Mouse (Mus musculus) hindbrain, embryonic 14.5 days (tissue): Measurements from ENCODE around the gene Iqcn. TPM values are rescaled to one million over a fixed set of nuclear protein-coding genes. Genes with fewer than 3 reads are reported as not detected.

ENCODE experiments used
- ATAC-seq: fragments of 200-750 bp; cut with Nextera tagmentation; 2 replicates; pipeline ENCODE4 v1.8.0; 2017; ENCODE audit warnings: moderate number of reproducible peaks, mild to moderate bottlenecking, moderate TSS enrichment, moderate library complexity; ENCODE audit not compliant: low FRiP score
- DNase-seq: peaks from one replicate; pipeline ENCODE4 v3.0.0-alpha.2; 2015; ENCODE audit warnings: low spot score
- H3K27ac ChIP-seq: fragments of 300-500 bp; sonication (generic); 2 replicates; pipeline ENCODE4 v1.5.1; 2014; ENCODE audit warnings: mild to moderate bottlenecking, moderate library complexity
- H3K27me3 ChIP-seq: fragments of 300-500 bp; sonication (generic); 2 replicates; pipeline ENCODE4 v1.6.1; 2014; ENCODE audit warnings: mild to moderate bottlenecking, low read length, mixed read lengths; ENCODE audit not compliant: control insufficient read depth, insufficient read depth
- H3K36me3 ChIP-seq: fragments of 300-500 bp; sonication (generic); replicated peaks from 2 replicates; pipeline ENCODE4 v1.6.1; 2014; ENCODE audit not compliant: control insufficient read depth, insufficient read depth
- H3K4me1 ChIP-seq: fragments of 300-500 bp; sonication (generic); replicated peaks from 2 replicates; pipeline ENCODE4 v1.6.1; 2014; ENCODE audit warnings: antibody characterized with exemption, low read length, mixed read lengths; ENCODE audit not compliant: control insufficient read depth, insufficient read depth
- H3K4me2 ChIP-seq: fragments of 300-500 bp; sonication (generic); replicated peaks from 2 replicates; pipeline ENCODE4 v1.6.1; 2014; ENCODE audit warnings: mild to moderate bottlenecking, moderate library complexity
- H3K4me3 ChIP-seq: fragments of 300-500 bp; sonication (generic); replicated peaks from 2 replicates; pipeline ENCODE4 v1.5.1; 2014; ENCODE audit warnings: mild to moderate bottlenecking, low read length
- H3K9ac ChIP-seq: fragments of 300-500 bp; sonication (generic); 2 replicates; pipeline ENCODE4 v1.6.1; 2014
- H3K9me3 ChIP-seq: fragments of 300-500 bp; sonication (generic); 2 replicates; pipeline ENCODE4 v1.6.1; 2016; ENCODE audit warnings: low read length; ENCODE audit not compliant: control insufficient read depth
- WGBS: fragments of 180-500 bp; shearing (Covaris S2); extraction: QIAGEN DNeasy Blood & Tissue Kit; methylation state at CpG from one replicate; pipeline ENCODE4 v1.1.7; 2014; 5-methylcytosine and 5-hydroxymethylcytosine counted together
- polyA plus RNA-seq: library from polyadenylated mRNA; unstranded; fragments of >200 nt; fragmentation: Nextera tagmentation; extraction: Ambion mirVana; gene quantifications from 2 replicates; pipeline ENCODE4 v1.2.1, GENCODE M21; 2014

Iqcn gene
- polyA plus RNA-seq, 1 experiment from 2014 or later, result 0.15 TPM

- DNase-seq, result no peak
- Histone ChIP-seq H3K36me3 (0 out of 2 replicates have a peak, but pooled peaks cover under 1% of the 10 kb centered on the region), H3K9ac (peak overlapping the region; percentile 99), H3K9me3 (no peaks in the 10 kb centered on the region), H3K27me3 (no peaks in the 10 kb centered on the region), H3K4me1 (peaks cover 47% of the 10 kb centered on the region), H3K4me3 (peak overlapping the region; percentile 99), H3K4me2 (peak overlapping the region; percentile 52), H3K27ac (peak overlapping the region; percentile 99)
- ATAC-seq, result no peak
- WGBS, result 72% methylated on average over 12 of the region's 12 CpGs
These were observed 5.6 kb upstream of the Iqcn start for GRCm38 (mm10) chr8:70697366-70698250.

DNA sequence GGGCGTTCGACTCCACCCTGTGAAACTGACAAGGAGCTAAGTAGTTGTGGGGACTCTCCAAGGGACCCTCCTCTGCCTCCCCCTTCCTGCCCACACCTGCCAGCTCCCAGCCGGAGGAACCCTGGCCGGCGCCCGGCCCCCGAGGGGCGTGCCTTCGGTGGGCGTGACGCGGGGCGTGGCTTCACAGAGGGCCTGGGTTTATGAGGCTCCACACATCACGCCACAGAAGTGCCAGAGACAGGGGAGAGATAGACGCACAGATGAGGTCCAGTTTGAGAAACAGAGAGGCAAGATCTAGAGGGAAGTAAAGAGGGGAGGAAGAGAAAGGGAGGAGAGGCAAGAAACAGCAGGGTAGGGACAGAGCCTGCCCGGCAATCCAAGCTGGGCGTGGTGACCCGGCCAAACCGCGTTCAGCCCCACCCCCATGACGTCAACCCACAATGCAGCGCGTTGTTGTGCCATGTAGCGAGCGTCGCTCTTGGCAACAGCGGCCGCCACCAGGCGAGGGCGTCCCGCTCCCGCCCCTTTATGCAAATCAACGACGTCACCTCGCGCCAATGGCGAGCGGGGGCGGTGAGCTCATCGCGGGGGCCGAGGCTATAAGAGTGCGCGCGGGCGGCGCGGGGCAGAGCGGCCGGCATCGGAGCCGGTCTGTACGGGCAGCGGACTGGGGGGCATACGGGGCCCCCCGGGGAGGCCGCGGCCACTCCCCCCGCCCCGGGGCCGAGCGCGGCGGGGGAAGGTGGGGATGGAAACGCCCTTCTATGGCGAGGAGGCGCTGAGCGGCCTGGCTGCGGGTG is 4.7 kb upstream of the Iqcn start, which contains the start of gene Jund:
Gene Jund, plus strand, starts transcription at position 640 of the 800 bp plus-strand sequence.
- peaks cover 9% of the 10 kb centered on the region; the same call in 1 of the 2 replicates for H3K36me3 ChIP-seq
- under 1% methylated on average over 62 of the region's 69 CpGs for whole genome bisulfite sequencing
- peak within 1 kb of the TSS; percentile 99 for H3K4me3 ChIP-seq
- ATAC-seq (peak; percentile 88), DNase-seq (peak; percentile 100)
- peak within 1 kb of the TSS; percentile 86 for H3K4me2 ChIP-seq
- no peaks in the 10 kb centered on the region for H3K27me3 ChIP-seq
- H3K4me1 ChIP-seq, result peaks cover 52% of the 10 kb centered on the region
- peak within 1 kb of the TSS; percentile 99 for H3K9ac ChIP-seq
- no peaks in the 10 kb centered on the region for H3K9me3 ChIP-seq
- peak within 1 kb of the TSS; percentile 99 for H3K27ac ChIP-seq

GRCm38 (mm10) chr8:70699116-70699833 is 4.0 kb upstream of the Iqcn start:
- Histone ChIP-seq H3K4me2 (peak overlapping the region; percentile 86), H3K27ac (peak overlapping the region; percentile 99), H3K36me3 (peaks cover 9% of the 10 kb centered on the region), H3K9ac (peak overlapping the region; percentile 99), H3K4me3 (peak overlapping the region; percentile 99), H3K9me3 (no peaks in the 10 kb centered on the region), H3K4me1 (peaks cover 52% of the 10 kb centered on the region), H3K27me3 (no peaks in the 10 kb centered on the region)
- WGBS, result under 1% methylated on average over 89 of the region's 89 CpGs
- DNase-seq (no peak), ATAC-seq (peak; percentile 16; the same call in 1 of the 2 replicates)

GRCm38 (mm10) chr8:70699834-70700554 is 3.3 kb upstream of the Iqcn start:
- Histone ChIP-seq H3K27me3 (no peaks in the 10 kb centered on the region), H3K4me1 (peaks cover 52% of the 10 kb centered on the region), H3K9me3 (no peaks in the 10 kb centered on the region), H3K4me3 (peak overlapping the region; percentile 99), H3K4me2 (peak overlapping the region; percentile 86), H3K27ac (peak overlapping the region; percentile 99), H3K36me3 (peaks cover 9% of the 10 kb centered on the region), H3K9ac (peak overlapping the region; percentile 99)
- WGBS, result under 1% methylated on average over 58 of the region's 59 CpGs
- ATAC-seq (peak; percentile 6; the same call in 1 of the 2 replicates), DNase-seq (peak; percentile 82)

DNA sequence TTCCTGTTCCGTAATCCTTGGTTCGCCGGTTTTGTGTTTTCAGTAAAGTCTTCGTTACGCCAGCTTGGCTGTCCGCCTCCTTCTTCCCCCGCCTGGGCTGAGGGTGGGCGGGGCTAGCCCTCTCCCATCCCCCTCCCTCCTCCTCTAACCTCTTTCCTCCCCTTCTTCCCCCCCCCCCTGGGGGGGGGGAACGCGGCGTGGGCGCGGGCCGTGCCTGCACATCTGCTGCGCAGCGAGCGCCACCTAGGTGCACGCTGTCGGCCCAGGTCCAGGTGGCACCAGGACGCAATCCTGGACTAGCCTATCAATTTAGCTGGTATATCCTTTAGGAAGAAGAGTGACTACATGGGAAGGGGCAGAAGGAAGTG is 2.7 kb upstream of the Iqcn start:
- Histone ChIP-seq H3K4me2 (peak overlapping the region; percentile 86), H3K4me3 (peak overlapping the region; percentile 99), H3K9ac (peak overlapping the region; percentile 99), H3K27me3 (no peaks in the 10 kb centered on the region), H3K9me3 (no peaks in the 10 kb centered on the region), H3K4me1 (peaks cover 50% of the 10 kb centered on the region), H3K36me3 (peaks cover 9% of the 10 kb centered on the region), H3K27ac (peak overlapping the region; percentile 99)
- DNase-seq (peak; percentile 94), ATAC-seq (peak; percentile 31)
- 0% methylated on average over 20 of the region's 20 CpGs for WGBS

DNA sequence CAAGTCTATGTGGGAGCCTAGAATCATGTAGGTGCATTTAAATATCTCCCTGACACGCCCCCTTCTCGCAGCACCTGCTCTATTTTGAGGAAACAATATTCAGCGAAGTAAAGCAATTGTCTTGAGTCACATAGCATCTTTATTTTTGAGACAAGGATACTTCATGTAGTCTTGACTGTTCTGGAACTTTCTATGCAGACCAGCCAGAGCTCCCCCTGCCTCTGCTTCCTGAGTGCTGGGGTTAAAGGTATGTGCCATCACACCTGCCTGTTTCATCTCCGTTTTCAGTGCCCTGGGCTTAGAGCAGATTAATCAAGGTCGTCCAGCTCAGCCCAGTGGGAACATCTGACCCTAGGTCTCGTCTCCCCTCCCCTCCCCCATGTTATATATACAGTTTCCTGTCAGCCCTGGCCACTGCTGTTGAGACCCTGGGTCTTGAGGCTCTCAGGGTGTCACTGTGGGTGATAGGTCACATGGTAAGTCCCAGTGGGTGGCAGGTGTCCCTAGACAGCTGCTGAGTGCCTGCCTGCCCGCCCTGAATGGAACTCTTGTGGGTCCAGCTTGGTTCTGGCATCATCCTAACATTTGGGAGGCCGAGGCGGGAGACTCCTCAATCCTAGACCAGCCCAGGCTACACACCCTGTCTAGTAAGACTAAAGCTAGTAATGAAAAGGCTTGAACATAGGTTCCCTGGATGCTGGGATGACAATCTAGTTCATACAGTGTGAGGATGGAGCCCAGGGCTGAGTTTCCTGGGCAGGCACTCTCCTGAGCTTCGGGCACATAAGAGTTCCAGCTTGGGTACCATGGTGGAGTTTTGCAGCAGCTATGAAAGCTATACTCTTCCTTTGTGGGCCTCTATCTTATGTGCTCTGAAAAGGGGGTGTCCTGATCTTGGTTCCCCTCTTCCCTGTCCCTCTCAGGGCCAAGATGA is 1.9 kb upstream of the Iqcn start:
- ATAC-seq, result no peak

GRCm38 (mm10) chr8:70701982-70702841 is 1.0 kb upstream of the Iqcn start:
- ATAC-seq (no peak), DNase-seq (no peak)
- Histone ChIP-seq H3K4me1 (peaks cover 34% of the 10 kb centered on the region), H3K4me3 (peak overlapping the region; percentile 99; the same call in 1 of the 2 replicates), H3K9ac (no peak overlapping the region; the same call in 1 of the 2 replicates), H3K36me3 (peaks cover 9% of the 10 kb centered on the region), H3K27ac (no peak overlapping the region), H3K27me3 (no peaks in the 10 kb centered on the region), H3K4me2 (peak overlapping the region; percentile 86), H3K9me3 (no peaks in the 10 kb centered on the region)
- 77% methylated on average over 2 of the region's 2 CpGs for WGBS

More for the DNA sequence above, 1.9 kb upstream of the Iqcn start:
- Histone ChIP-seq H3K9ac (peak overlapping the region; percentile 99), H3K27ac (peak overlapping the region; percentile 99), H3K9me3 (no peaks in the 10 kb centered on the region), H3K4me2 (peak overlapping the region; percentile 86), H3K36me3 (peaks cover 9% of the 10 kb centered on the region), H3K4me1 (peaks cover 42% of the 10 kb centered on the region), H3K27me3 (no peaks in the 10 kb centered on the region), H3K4me3 (peak overlapping the region; percentile 99)
- WGBS, result 51% methylated on average over 10 of the region's 10 CpGs
- DNase-seq, result no peak
